Mouse (Mus musculus) retina, embryonic 14.5 days (tissue): ENCODE results near the gene Neu4.
"Not testable (repeated sequence)": the region's sequence is repeated elsewhere in the genome, so short reads cannot be mapped to it uniquely, and the experiment has no call there.

Experiments
- DNase-seq: peaks from one replicate; pipeline ENCODE4 v3.0.0-alpha.2; 2015; ENCODE audit warnings: low spot score

Gene Neu4

DNA sequence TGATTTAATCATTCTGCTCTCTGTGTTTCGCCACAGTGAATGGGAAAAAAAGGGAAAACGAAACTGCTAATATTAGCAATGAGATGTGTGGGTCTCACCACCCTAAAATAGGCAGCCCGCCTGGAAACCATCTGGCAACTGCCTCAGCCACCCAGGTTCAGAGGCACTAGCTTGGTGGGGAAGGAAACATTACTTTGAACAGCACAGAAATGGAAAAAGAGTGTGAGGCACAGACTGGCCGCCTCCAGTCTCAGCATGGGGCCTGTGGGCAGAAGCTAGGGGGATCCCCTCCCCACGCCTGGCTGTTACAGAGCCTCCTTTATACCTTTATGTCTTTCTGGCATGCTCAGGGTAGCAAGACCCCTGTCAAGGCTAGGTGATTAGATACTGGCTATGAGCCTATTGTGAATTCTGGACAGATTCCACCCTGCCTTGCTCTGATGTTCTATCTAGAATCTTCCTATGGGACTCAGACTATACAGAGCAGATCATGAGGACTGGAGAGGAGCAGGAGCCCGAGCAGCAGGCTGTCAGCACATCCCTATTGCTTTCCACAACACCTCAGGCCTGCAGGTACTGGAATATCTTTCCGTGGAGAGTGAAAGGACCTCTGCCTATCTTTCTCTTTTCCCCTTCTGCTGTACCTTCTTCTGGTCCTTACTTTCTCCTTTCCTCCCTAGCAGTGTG lies 33.4 kb downstream of the Neu4 start:
- DNase-seq, result no peak

DNA sequence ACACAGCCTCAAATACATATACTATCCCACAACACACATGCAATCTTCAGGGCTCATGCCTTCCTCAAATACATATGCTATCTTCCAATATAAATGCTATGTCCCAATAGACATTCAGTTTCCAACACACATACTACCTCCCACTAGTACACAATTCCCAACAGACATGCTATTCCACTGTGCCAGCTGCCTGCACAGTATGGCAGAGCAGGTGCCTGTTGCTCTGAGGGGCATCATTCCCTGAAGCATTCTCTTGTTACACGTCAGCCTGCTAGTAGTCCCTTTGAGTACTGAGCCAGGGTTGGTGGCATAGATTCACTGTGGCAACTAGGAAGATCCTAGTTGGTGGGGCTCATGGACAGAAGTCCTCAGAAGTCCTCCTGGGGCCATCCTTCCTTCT lies 34.2 kb downstream of the Neu4 start:
- DNase-seq, result no peak

DNA sequence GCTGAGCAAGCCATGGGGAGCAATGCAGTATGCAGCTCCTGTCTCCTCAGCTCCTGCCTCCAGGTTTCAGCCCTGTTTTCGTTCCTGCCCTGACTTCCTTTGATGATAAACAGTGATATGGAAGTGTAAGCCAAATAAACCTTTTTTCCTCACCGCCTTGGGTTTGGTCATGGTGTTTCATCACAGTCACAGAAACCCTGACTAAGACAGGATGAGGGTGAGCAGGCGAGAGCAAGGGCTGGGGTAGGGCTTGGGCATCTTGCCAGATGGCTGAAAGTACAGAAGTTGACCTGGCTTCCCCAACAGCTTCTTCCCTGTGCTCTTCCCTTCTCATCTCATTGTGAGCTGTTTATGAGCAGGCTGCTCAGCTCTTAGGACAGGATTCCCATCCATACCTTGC lies 35.7 kb downstream of the Neu4 start:
- DNase-seq, result no peak

DNA sequence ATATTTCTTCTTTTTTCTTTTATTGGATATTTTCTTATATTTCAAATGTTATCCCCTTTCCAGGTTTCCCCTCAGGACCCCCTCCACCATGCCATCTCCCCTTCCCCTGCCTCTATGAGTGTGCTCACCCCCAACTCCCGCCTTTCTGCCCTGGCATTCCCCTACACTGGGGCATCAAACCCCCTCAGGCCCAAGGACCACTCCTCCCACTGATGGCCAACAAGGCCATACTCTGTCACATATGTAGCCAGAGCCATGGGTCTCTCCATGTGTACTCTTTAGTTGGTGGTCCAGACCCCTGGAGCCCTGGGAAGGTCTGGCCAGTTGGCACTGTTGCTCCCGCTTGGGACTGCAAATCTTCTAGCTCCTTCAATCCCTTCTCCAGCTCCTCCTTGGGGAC lies 37.1 kb downstream of the Neu4 start:
- no peak for DNase-seq

DNA sequence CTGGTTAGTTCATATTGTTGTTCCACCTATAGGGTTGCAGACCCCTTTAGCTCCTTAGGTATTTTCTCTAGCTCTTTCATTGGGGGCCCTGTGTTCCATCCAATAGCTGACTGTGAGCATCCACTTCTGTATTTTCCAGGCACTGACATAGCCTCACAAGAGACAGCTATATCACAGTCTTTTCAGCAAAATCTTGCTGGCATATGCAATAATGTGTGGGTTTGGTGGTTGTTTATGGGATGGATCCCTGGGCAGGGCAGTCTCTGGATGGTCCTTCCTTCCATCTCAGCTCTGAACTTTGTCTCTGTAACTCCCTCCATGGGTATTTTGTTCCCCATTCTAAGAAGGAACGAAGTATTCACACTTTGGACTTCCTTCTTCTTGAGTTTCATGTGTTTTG lies 38.0 kb downstream of the Neu4 start:
- DNase-seq, result not testable (repeated sequence)

DNA sequence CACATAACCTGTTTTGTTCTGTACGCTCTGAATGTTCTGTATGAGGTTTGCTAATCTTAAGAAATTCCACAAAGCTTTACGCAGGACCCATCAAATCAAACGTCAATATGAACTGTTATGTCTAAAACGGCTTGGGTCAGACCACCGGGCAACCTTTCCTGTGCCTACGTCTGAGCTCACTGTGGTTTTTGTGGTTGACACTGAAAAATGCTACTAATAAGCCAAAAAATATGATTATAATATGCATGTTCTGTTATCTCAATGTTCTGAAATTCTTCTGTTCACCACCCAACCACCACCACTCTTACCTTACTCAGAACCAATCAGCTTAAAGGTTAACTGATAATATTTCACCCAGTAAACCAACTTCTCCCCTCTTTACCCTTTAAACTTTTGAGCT lies 54.5 kb downstream of the Neu4 start:
- no peak for DNase-seq

DNA sequence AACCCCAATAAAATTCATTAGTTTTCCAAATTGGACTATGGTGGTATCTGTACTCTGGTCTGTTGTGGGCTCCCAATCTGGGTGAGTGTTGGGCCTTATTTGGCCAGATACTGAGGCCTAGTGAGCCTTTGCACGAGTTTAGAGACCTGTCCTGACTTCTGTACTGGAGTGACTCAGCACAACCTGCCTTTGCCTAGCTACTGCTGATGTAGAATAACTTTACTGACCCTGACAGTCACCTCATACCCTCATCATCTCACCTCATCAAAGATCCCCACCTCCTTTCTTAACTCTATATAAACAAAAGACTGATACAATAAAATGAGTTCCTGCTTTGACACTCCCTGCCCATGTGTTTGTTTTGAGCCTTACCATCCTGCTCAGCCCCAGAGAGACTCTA lies 56.5 kb downstream of the Neu4 start:
- no peak for DNase-seq
